Mouse (Mus musculus) kidney, postnatal 0 days (tissue): Measurements from ENCODE around the gene Wdr35. TPM values are rescaled to one million over a fixed set of nuclear protein-coding genes. Genes with fewer than 3 reads are reported as not detected.

Source experiments
- ATAC-seq: fragments of 200-750 bp; cut with Nextera tagmentation; replicated peaks from 2 replicates; pipeline ENCODE4 v1.8.0; 2017; ENCODE audit warnings: low read depth, moderate number of reproducible peaks, moderate TSS enrichment, moderate library complexity; ENCODE audit not compliant: low FRiP score
- DNase-seq: peaks from one replicate; pipeline ENCODE4 v3.0.0-alpha.2; 2016; ENCODE audit warnings: low spot score
- H3K27ac ChIP-seq: fragments of 300-500 bp; sonication (generic); 2 replicates; pipeline ENCODE4 v1.5.1; 2014; ENCODE audit warnings: mild to moderate bottlenecking
- H3K27me3 ChIP-seq: fragments of 300-500 bp; sonication (generic); 2 replicates; pipeline ENCODE4 v1.6.1; 2014; ENCODE audit warnings: low read length, mixed read lengths; ENCODE audit not compliant: insufficient read depth
- H3K36me3 ChIP-seq: fragments of 300-500 bp; sonication (generic); 2 replicates; pipeline ENCODE4 v1.6.1; 2014; ENCODE audit warnings: low read length, mixed read lengths; ENCODE audit not compliant: insufficient read depth
- H3K4me1 ChIP-seq: fragments of 300-500 bp; sonication (generic); replicated peaks from 2 replicates; pipeline ENCODE4 v1.6.1; 2014; ENCODE audit warnings: antibody characterized with exemption, low read length, mixed read lengths; ENCODE audit not compliant: insufficient read depth
- H3K4me2 ChIP-seq: fragments of 300-500 bp; sonication (generic); 2 replicates; pipeline ENCODE4 v1.6.1; 2014; ENCODE audit warnings: mild to moderate bottlenecking, low read length, moderate library complexity, mixed read lengths
- H3K4me3 ChIP-seq: fragments of 300-500 bp; sonication (generic); replicated peaks from 2 replicates; pipeline ENCODE4 v1.5.1; 2014; ENCODE audit warnings: low read depth, low read length
- H3K9ac ChIP-seq: fragments of 300-500 bp; sonication (generic); 2 replicates; pipeline ENCODE4 v1.6.1; 2014; ENCODE audit warnings: low read depth, low read length
- H3K9me3 ChIP-seq: fragments of 300-500 bp; sonication (generic); replicated peaks from 2 replicates; pipeline ENCODE4 v1.6.1; 2016; ENCODE audit warnings: low read length, inconsistent platforms, mixed read lengths
- CTCF ChIP-seq: IDR thresholded peaks from 2 replicates; pipeline ENCODE4 v1.5.1; 2016; ENCODE audit warnings: antibody characterized with exemption, low read depth, mild to moderate bottlenecking, moderate library complexity
- WGBS: fragments of 180-500 bp; shearing (Covaris S2); extraction: QIAGEN DNeasy Blood & Tissue Kit; methylation state at CpG from one replicate; pipeline ENCODE4 v1.1.7; 2014; 5-methylcytosine and 5-hydroxymethylcytosine counted together
- polyA plus RNA-seq: library from polyadenylated mRNA; unstranded; fragments of >200 nt; fragmentation: Nextera tagmentation; extraction: Ambion mirVana; gene quantifications from 2 replicates; pipeline ENCODE4 v1.2.1, GENCODE M21; 2015

Wdr35 gene
- polyA plus RNA-seq, 1 experiment from 2014 or later = 12.4 TPM

- TF ChIP-seq CTCF = no peak
Observed at GRCm38 (mm10) chr12:9063611-9064010, 89.9 kb downstream of the Wdr35 start.

DNA sequence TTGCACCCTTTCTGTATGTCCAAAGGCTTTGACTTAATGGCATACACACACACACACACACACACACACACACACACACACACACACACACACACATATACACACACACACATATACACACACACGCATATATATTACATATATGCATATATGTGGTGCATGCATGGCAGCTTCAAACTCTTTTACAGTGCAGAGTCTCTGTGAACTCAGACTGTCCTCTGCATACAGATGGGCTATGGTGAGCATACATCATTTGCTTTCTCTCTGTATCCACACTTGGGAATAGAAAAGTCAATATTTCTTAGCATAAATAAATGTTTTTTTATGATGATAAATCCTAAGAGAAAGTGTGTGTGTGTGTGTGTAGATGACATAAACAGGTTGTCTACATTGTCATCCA lies 97.4 kb downstream of the Wdr35 start:
- WGBS = 92% methylated on average over 1 of the region's 1 CpGs
- no peaks in the 10 kb centered on the region for H3K36me3 ChIP-seq
- H3K4me3 ChIP-seq = no peak overlapping the region
- TF ChIP-seq CTCF = no peak
- H3K9me3 ChIP-seq = no peaks in the 10 kb centered on the region
- ATAC-seq (no peak), DNase-seq (no peak)
- no peaks in the 10 kb centered on the region for H3K27me3 ChIP-seq
- no peak overlapping the region for H3K4me2 ChIP-seq
- H3K27ac ChIP-seq = no peak overlapping the region
- H3K4me1 ChIP-seq = no peaks in the 10 kb centered on the region
- no peak overlapping the region for H3K9ac ChIP-seq

More at GRCm38 (mm10) chr12:9063611-9064010, 89.9 kb downstream of the Wdr35 start:
- H3K4me2 ChIP-seq = no peak overlapping the region
- DNase-seq = no peak
- H3K4me3 ChIP-seq = no peak overlapping the region
- no peaks in the 10 kb centered on the region for H3K27me3 ChIP-seq
- H3K27ac ChIP-seq = no peak overlapping the region
- H3K36me3 ChIP-seq = no peaks in the 10 kb centered on the region
- no peak for ATAC-seq
- H3K9ac ChIP-seq = no peak overlapping the region
- 88% methylated on average over 6 of the region's 6 CpGs for WGBS
- no peaks in the 10 kb centered on the region for H3K9me3 ChIP-seq
- H3K4me1 ChIP-seq = no peaks in the 10 kb centered on the region

- no peaks in the 10 kb centered on the region for H3K27me3 ChIP-seq
- DNase-seq = no peak
- no peaks in the 10 kb centered on the region for H3K36me3 ChIP-seq
- no peak for TF ChIP-seq CTCF
- no peak overlapping the region for H3K9ac ChIP-seq
- H3K4me3 ChIP-seq = no peak overlapping the region
- H3K4me2 ChIP-seq = no peak overlapping the region
- H3K27ac ChIP-seq = no peak overlapping the region
- no peaks in the 10 kb centered on the region for H3K4me1 ChIP-seq
- ATAC-seq = no peak; the same call in 1 of the 2 replicates
- WGBS = 42% methylated on average over 4 of the region's 4 CpGs
- H3K9me3 ChIP-seq = no peaks in the 10 kb centered on the region
Observed at GRCm38 (mm10) chr12:9071493-9071892, 97.8 kb downstream of the Wdr35 start.

- 86% methylated on average over 3 of the region's 3 CpGs for WGBS
- TF ChIP-seq CTCF = no peak
- Histone ChIP-seq H3K4me1 (no peaks in the 10 kb centered on the region), H3K36me3 (no peaks in the 10 kb centered on the region), H3K27ac (no peak overlapping the region), H3K4me3 (no peak overlapping the region), H3K4me2 (no peak overlapping the region), H3K27me3 (no peaks in the 10 kb centered on the region), H3K9ac (no peak overlapping the region), H3K9me3 (no peaks in the 10 kb centered on the region)
- ATAC-seq = no peak
- no peak for DNase-seq
Observed at GRCm38 (mm10) chr12:9077554-9078125, 103.9 kb downstream of the Wdr35 start.

Other genes starting within 250 kb of the Wdr35 start
- gene Sdc1, start 202.6 kb upstream of the Wdr35 start, polyA plus RNA-seq = 39.0 and 41.9 TPM in 2 replicates
- 446 and 479 TPM in 2 replicates for gene Laptm4a, start 52.2 kb upstream of the Wdr35 start, polyA plus RNA-seq
- 0.04 and 0.05 TPM in 2 replicates for gene Matn3, start 26.0 kb upstream of the Wdr35 start, polyA plus RNA-seq
- gene Ttc32, start 56.1 kb downstream of the Wdr35 start, polyA plus RNA-seq = 29.2 and 34.8 TPM in 2 replicates